Mouse (Mus musculus) forebrain, embryonic 14.5 days (tissue): Measurements from ENCODE around the gene Olfr803. TPM values are rescaled to one million over a fixed set of nuclear protein-coding genes. Genes with fewer than 3 reads are reported as not detected.

ENCODE experiments used
- ATAC-seq: fragments of 200-750 bp; cut with Nextera tagmentation; 2 replicates; pipeline ENCODE4 v1.8.0; 2017; ENCODE audit warnings: mild to moderate bottlenecking, moderate library complexity
- DNase-seq: peaks from one replicate; pipeline ENCODE4 v3.0.0-alpha.2; 2015; ENCODE audit warnings: low spot score
- H3K27ac ChIP-seq: fragments of 300-500 bp; sonication (generic); 2 replicates; pipeline ENCODE4 v1.5.1; 2014; ENCODE audit warnings: low read depth, mild to moderate bottlenecking, control low read depth, low read length, moderate library complexity
- H3K27me3 ChIP-seq: fragments of 300-500 bp; sonication (generic); replicated peaks from 2 replicates; pipeline ENCODE4 v1.6.1; 2014; ENCODE audit warnings: low read length, control low read depth, mixed read lengths; ENCODE audit not compliant: control insufficient read depth, insufficient read depth
- H3K36me3 ChIP-seq: fragments of 300-500 bp; sonication (generic); 2 replicates; pipeline ENCODE4 v1.6.1; 2014; ENCODE audit warnings: low read length, control low read depth; ENCODE audit not compliant: control insufficient read depth, insufficient read depth
- H3K4me1 ChIP-seq: fragments of 300-500 bp; sonication (generic); 2 replicates; pipeline ENCODE4 v1.6.1; 2014; ENCODE audit warnings: antibody characterized with exemption, low read length, control low read depth; ENCODE audit not compliant: control insufficient read depth, insufficient read depth
- H3K4me2 ChIP-seq: fragments of 300-500 bp; sonication (generic); 2 replicates; pipeline ENCODE4 v1.6.1; 2014; ENCODE audit warnings: mild to moderate bottlenecking, control low read depth, low read length
- H3K4me3 ChIP-seq: fragments of 300-500 bp; sonication (generic); 2 replicates; pipeline ENCODE4 v1.5.1; 2014; ENCODE audit warnings: low read depth, low read length, control low read depth
- H3K9ac ChIP-seq: fragments of 300-500 bp; sonication (generic); 2 replicates; pipeline ENCODE4 v1.6.1; 2014; ENCODE audit warnings: mild to moderate bottlenecking, low read length, control low read depth, moderate library complexity
- H3K9me3 ChIP-seq: fragments of 300-500 bp; sonication (generic); replicated peaks from 2 replicates; pipeline ENCODE4 v1.6.1; 2016; ENCODE audit warnings: low read length, control low read depth, mixed read lengths; ENCODE audit not compliant: control insufficient read depth
- WGBS: fragments of 180-500 bp; shearing (Covaris S2); extraction: QIAGEN DNeasy Blood & Tissue Kit; methylation state at CpG from one replicate; pipeline ENCODE4 v1.1.7; 2014; 5-methylcytosine and 5-hydroxymethylcytosine counted together
- polyA plus RNA-seq: library from polyadenylated mRNA; unstranded; fragments of >200 nt; fragmentation: Nextera tagmentation; extraction: Ambion mirVana; gene quantifications from 2 replicates; pipeline ENCODE4 v1.2.1, GENCODE M21; 2014

Gene Olfr803
- not detected in 2 replicates for polyA plus RNA-seq

DNA sequence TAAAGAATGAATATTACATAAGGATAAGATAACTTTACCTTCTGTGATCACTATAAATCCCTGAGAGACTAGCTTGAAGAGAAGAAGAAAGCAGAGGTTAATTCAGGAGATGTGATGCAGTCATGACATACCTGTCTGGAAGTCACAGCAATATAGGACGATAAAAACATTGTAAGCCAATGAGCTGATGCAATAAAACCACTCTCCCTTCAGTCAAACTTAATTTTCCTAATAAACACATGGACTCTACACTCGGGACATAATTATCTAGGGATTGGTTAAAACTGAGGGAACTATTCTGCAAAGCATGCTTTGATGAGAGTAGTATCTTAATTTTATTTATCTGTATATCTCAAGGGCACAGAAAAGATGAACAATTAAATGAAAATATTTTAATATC, at the start of gene Olfr803:
Gene Olfr803 (minus strand): TSS at position 101 of the 400 bp plus-strand sequence.
- 84% methylated on average over 2 of the region's 2 CpGs for WGBS
- no peaks in the 10 kb centered on the region for H3K36me3 ChIP-seq
- no peaks in the 10 kb centered on the region for H3K27me3 ChIP-seq
- H3K9me3 ChIP-seq, result no peaks in the 10 kb centered on the region
- no peak within 1 kb of the TSS for H3K4me3 ChIP-seq
- no peak within 1 kb of the TSS for H3K9ac ChIP-seq
- no peaks in the 10 kb centered on the region for H3K4me1 ChIP-seq
- no peak within 1 kb of the TSS for H3K4me2 ChIP-seq
- ATAC-seq, result no peak
- no peak within 1 kb of the TSS for H3K27ac ChIP-seq
- DNase-seq, result no peak

DNA sequence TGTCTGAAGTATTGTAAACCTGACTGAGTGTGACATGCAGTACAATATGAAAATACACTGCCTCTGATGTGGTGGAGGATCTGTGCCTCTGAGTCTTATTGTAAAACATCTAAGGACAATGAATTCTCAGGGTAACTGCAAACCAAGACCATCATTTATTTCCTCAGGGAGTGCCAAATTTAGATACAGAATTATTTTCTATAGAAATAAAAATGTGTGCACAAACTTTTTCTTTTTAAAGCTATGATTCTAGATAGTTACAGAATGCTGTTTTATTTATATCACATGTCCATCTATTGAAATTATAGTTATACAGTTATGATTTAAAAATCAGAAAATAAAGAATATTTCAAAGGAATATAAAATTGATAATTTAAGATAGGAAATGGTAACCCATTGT, 47.7 kb upstream of the Olfr803 start, which contains the start of gene Olfr806:
Gene Olfr806 (minus strand): TSS at position 101 of the 400 bp plus-strand sequence.
- H3K27me3 ChIP-seq, result no peaks in the 10 kb centered on the region
- no peak within 1 kb of the TSS for H3K4me2 ChIP-seq
- no peaks in the 10 kb centered on the region for H3K4me1 ChIP-seq
- no peaks in the 10 kb centered on the region for H3K36me3 ChIP-seq
- H3K4me3 ChIP-seq, result no peak within 1 kb of the TSS
- no peak for DNase-seq
- H3K27ac ChIP-seq, result no peak within 1 kb of the TSS
- H3K9ac ChIP-seq, result no peak within 1 kb of the TSS
- H3K9me3 ChIP-seq, result no peaks in the 10 kb centered on the region
- ATAC-seq, result no peak

DNA sequence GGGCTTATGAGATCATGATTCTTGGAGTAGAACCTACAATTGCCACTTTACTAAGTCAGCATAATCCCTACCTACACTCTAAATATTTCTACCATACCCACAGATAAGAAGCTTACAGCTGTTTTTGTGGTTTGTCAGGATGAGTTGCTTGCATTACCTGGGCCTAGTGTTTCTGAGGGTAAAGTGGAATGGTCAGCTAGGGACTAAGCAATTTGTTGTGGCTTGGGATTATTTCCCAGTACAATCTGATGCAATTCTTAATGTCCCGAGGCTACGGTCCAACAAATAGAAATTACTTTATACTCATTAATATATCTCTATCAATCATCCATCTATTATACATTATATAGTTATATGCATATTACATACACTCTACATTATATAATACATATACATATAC, 35.2 kb upstream of the Olfr803 start, which contains the start of gene Olfr805:
Gene Olfr805 (minus strand): TSS at position 101 of the 400 bp plus-strand sequence.
- Histone ChIP-seq H3K9ac (no peak within 1 kb of the TSS), H3K36me3 (no peaks in the 10 kb centered on the region), H3K9me3 (no peaks in the 10 kb centered on the region), H3K4me1 (no peaks in the 10 kb centered on the region), H3K4me3 (no peak within 1 kb of the TSS), H3K4me2 (no peak within 1 kb of the TSS), H3K27ac (no peak within 1 kb of the TSS), H3K27me3 (no peaks in the 10 kb centered on the region)
- 93% methylated on average over 2 of the region's 2 CpGs for WGBS
- ATAC-seq (no peak), DNase-seq (no peak)

DNA sequence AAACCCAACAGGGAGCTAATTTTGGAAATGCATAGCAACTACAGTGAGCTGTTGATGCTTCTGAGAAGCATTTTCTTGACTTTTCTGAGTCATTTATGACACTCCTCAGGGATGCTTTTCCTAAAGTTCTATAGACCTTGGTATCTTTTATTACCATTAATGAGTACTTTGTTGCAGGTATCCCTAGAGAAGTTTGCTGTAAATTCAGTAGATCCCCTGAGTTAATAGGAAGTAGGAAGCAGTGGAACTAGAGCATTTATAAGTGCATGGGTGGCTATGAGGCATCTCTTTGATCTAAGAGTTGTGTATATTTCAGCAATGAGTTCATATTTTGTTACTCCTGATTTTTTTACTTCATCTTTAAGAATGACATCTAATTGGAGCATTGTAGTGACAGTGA, 8.8 kb upstream of the Olfr803 start, which contains the start of gene Olfr804:
Gene Olfr804 (plus strand): TSS at position 301 of the 400 bp plus-strand sequence.
- Histone ChIP-seq H3K4me3 (no peak within 1 kb of the TSS), H3K27me3 (no peaks in the 10 kb centered on the region), H3K36me3 (no peaks in the 10 kb centered on the region), H3K27ac (no peak within 1 kb of the TSS), H3K9ac (no peak within 1 kb of the TSS), H3K4me1 (no peaks in the 10 kb centered on the region), H3K4me2 (no peak within 1 kb of the TSS), H3K9me3 (no peaks in the 10 kb centered on the region)
- DNase-seq (no peak), ATAC-seq (no peak)

DNA sequence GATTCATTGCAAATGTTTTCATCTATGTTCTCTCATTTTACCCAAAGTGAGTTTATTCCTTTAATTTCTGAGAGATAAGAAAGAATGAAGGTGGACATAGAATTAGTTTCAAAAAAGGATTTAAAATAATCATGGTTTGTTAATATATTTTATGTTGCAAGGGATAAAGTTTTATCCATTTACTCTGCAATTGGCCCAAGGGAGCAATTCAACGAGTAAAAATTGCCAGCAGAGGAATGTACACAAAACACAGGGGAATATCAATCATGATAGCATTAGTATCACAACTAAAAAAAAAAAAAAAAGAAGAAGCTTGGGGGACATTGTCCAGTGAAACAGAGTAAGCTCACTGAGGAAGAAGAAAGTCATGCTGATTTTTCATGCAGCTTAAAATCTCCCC, 6.0 kb downstream of the Olfr803 start, which contains the start of gene Olfr802:
Gene Olfr802 (minus strand): TSS at position 101 of the 400 bp plus-strand sequence.
- H3K4me1 ChIP-seq, result no peaks in the 10 kb centered on the region
- H3K27ac ChIP-seq, result no peak within 1 kb of the TSS
- H3K9ac ChIP-seq, result no peak within 1 kb of the TSS
- H3K9me3 ChIP-seq, result no peaks in the 10 kb centered on the region
- H3K36me3 ChIP-seq, result no peaks in the 10 kb centered on the region
- no peak for ATAC-seq
- no peaks in the 10 kb centered on the region for H3K27me3 ChIP-seq
- 88% methylated on average over 1 of the region's 1 CpGs for WGBS
- no peak within 1 kb of the TSS for H3K4me2 ChIP-seq
- no peak for DNase-seq
- no peak within 1 kb of the TSS for H3K4me3 ChIP-seq

DNA sequence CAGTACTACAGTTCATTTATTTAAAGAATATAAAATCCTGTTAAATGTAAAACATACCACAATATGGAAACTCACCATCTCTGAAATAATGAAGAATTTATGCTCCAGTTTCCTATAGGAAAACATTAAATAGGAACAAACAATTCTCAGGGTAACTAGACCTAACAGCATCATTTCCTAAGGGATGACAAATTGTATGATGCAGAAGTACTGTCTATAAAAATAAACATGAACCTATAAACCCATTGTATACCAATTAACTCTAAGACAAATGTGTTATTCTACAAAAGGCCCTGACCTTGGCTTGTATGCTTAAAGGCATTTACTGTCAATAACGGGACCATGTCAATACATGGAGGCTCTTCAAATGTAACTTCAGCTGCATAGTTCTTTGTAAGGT, 20.3 kb downstream of the Olfr803 start, which contains the start of gene Olfr801:
Gene Olfr801 (minus strand): TSS at position 101 of the 400 bp plus-strand sequence.
- Histone ChIP-seq H3K4me1 (no peaks in the 10 kb centered on the region), H3K4me2 (no peak within 1 kb of the TSS), H3K27ac (no peak within 1 kb of the TSS), H3K27me3 (no peaks in the 10 kb centered on the region), H3K9ac (no peak within 1 kb of the TSS), H3K36me3 (no peaks in the 10 kb centered on the region), H3K4me3 (no peak within 1 kb of the TSS), H3K9me3 (no peaks in the 10 kb centered on the region)
- WGBS, result 83% methylated on average over 1 of the region's 1 CpGs
- DNase-seq (no peak), ATAC-seq (no peak)

DNA sequence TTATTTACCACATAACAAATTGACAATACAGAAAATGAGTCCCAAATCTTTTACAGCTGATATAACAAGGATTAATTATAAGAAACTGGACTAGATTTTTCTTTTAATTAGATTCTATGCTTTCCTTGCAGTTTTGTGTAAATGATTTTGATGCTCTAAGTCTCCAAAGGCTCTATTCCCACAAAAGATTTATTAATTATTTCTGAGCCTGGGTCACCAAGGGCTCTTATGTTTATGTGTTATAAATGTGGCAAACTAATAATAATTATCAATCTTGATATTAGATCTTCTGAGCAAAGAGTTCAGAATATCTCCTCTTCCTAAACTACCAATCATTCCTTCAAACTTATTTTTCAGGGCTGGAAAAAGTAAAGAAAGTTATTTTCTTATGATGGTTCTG, 36.7 kb downstream of the Olfr803 start, which contains the start of gene Olfr800:
Gene Olfr800 (plus strand): TSS at position 301 of the 400 bp plus-strand sequence.
- Histone ChIP-seq H3K4me2 (no peak within 1 kb of the TSS), H3K9ac (no peak within 1 kb of the TSS), H3K4me1 (no peaks in the 10 kb centered on the region), H3K9me3 (no peaks in the 10 kb centered on the region), H3K27ac (no peak within 1 kb of the TSS), H3K36me3 (no peaks in the 10 kb centered on the region), H3K27me3 (no peaks in the 10 kb centered on the region), H3K4me3 (no peak within 1 kb of the TSS)
- DNase-seq (no peak), ATAC-seq (no peak)

DNA sequence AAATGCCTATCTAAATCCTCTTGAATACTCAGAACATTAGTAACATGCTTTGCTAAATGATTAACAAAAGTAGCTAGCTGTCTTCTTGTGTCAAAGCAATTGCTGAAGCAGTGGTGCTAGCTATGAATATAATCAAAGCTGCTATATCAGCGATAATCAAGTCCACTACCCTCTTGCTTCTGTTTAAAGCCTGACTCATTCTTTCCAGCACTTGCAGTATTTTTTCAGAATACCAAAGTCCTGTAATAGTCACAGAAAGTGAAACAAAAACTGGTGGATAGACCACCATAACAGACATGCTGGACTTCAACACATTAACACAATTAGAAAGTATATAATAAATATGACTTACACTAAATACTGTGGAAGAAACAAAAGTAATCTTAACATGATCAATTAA, 42.3 kb downstream of the Olfr803 start:
- Histone ChIP-seq H3K4me1 (no peaks in the 10 kb centered on the region), H3K36me3 (no peaks in the 10 kb centered on the region), H3K27ac (no peak overlapping the region), H3K4me3 (no peak overlapping the region), H3K27me3 (no peaks in the 10 kb centered on the region), H3K4me2 (no peak overlapping the region), H3K9me3 (no peaks in the 10 kb centered on the region), H3K9ac (no peak overlapping the region)
- DNase-seq (no peak), ATAC-seq (no peak)
- WGBS, result 91% methylated on average over 1 of the region's 1 CpGs
